Mouse (Mus musculus): ENCODE results near the gene Itgb1bp2.

The Itgb1bp2 gene

GRCm38 (mm10) chrX:101448886-101449475 is at the start of gene Itgb1bp2:
Itgb1bp2 (plus strand) TSS chrX:101449088.
- peak; percentile 44 for DNase-seq

- peak; percentile 68 for DNase-seq
Measured at GRCm38 (mm10) chrX:101418946-101419724, 29.8 kb upstream of the Itgb1bp2 start.

- DNase-seq = peak; percentile 84
Measured at GRCm38 (mm10) chrX:101419725-101420699, 28.9 kb upstream of the Itgb1bp2 start.

GRCm38 (mm10) chrX:101420700-101421095 is 28.2 kb upstream of the Itgb1bp2 start, which contains the start of gene Zmym3:
Zmym3 (minus strand) TSS chrX:101420849.
- DNase-seq = no peak

GRCm38 (mm10) chrX:101423462-101423861 is 25.4 kb upstream of the Itgb1bp2 start:
- no peak for DNase-seq

- DNase-seq = peak; percentile 41
Measured at GRCm38 (mm10) chrX:101427774-101428173, 21.1 kb upstream of the Itgb1bp2 start.

- DNase-seq = no peak
Measured at GRCm38 (mm10) chrX:101428785-101429141, 20.1 kb upstream of the Itgb1bp2 start.

- peak; percentile 93 for DNase-seq
Measured at GRCm38 (mm10) chrX:101429142-101429949, 19.5 kb upstream of the Itgb1bp2 start, which contains the start of gene Nono. Nono (plus strand) TSS chrX:101429318.

GRCm38 (mm10) chrX:101429976-101430375 is 18.9 kb upstream of the Itgb1bp2 start:
- DNase-seq = peak; percentile 35

- no peak for DNase-seq
Measured at GRCm38 (mm10) chrX:101451147-101451546, 2.3 kb downstream of the Itgb1bp2 start.

- DNase-seq = no peak
Measured at GRCm38 (mm10) chrX:101451591-101451990, 2.7 kb downstream of the Itgb1bp2 start.

- DNase-seq = no peak
Measured at GRCm38 (mm10) chrX:101472202-101472601, 23.3 kb downstream of the Itgb1bp2 start.

- no peak for DNase-seq
Measured at GRCm38 (mm10) chrX:101481604-101482350, 32.9 kb downstream of the Itgb1bp2 start.

- peak; percentile 44 for DNase-seq
Measured at GRCm38 (mm10) chrX:101486487-101487152, 37.7 kb downstream of the Itgb1bp2 start.

Data from kidney, adult 9 months (tissue).